Mouse (Mus musculus) layer of hippocampus, adult 8-10 months (tissue): ENCODE results near the gene Aptx. TPM values are rescaled to one million over a fixed set of nuclear protein-coding genes. Genes with fewer than 3 reads are reported as not detected.
A peak's percentile ranks its signal among the peaks of the same experiment; 100 is the strongest.

ENCODE experiments used
- DNase-seq, 2 experiments: peaks; one replicate each; pipeline ENCODE4 v3.0.0; 2022; ENCODE audit warnings: low spot score in 2 of 2
- total RNA-seq, 4 experiments: library from RNA; stranded (reverse); gene quantifications; 2 replicates each; pipeline ENCODE4 v1.2.4; 2022

Aptx gene
- total RNA-seq, result 10 to 100 TPM; 27.1 to 33.3 (median 31.9) TPM

DNA sequence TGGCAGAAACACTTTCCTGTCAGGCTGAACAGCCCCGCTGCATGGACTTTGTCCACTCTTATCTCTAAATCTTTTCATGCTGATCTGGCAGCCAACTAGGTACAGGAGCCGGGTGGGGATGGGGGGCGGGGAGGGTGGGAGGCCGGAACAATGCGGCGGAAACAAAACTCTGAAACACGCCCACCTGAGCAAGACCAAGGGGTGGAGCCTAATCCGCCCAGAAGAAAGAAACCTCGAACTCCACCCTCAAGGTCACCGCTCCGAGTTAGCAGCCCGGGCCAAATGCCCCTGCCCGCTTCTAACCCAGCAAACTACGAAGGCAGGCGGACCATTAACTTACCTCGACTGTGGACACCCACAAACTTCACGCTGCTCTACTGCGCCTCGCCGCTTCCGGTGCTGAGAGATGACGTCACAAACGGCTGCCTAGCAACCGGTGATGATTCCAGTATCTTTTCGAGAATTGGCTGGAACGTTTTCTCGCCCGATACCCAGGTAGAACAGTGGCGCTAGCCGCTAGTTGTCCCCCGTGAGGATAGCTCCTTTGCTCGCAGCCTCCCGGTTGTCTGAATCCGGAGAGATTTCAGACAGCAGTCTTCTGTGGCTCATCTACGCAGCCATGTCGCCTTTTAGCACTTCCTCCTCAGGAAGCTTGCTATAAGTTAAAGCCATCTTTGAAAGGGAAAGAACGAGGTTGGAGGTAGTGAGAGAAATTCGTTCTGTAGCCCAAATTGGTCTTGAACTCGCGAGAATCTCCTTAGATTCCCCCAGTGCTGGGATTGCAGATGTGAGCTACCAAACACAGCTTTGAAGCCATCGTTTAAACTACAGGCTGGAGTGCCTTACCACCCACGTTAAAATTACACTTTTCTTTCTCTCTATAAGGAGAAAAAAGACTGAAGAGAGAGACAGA is at the start of gene Aptx:
Aptx (minus strand) TSS at position 398 of the 913 bp plus-strand sequence.
- peak; percentile 95 to 98 for DNase-seq

DNA sequence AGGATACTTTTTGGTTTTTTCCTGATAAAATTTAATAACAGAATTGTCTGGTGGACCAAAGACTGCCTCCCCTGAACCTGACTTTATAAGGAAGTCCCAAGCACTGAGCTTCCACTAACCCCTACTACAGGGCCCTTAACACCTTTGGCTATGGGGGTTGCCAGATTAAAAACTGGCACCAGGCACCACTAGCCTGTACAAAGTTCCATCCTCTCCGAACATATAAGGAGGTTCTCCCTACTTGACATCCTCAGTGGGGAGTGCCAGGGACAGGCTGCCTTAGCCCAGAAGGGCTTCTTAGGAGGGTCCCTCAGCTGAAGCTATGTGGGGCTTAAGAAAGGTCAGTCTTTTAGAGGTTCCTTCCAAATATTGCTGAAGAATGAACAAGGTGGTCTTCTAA is 32.4 kb upstream of the Aptx start:
- DNase-seq, result no peak

GRCm38 (mm10) chr4:40731262-40731661 is 28.3 kb upstream of the Aptx start:
- no peak for DNase-seq

- DNase-seq, result no peak
Observed at GRCm38 (mm10) chr4:40727247-40727646, 24.3 kb upstream of the Aptx start.

DNA sequence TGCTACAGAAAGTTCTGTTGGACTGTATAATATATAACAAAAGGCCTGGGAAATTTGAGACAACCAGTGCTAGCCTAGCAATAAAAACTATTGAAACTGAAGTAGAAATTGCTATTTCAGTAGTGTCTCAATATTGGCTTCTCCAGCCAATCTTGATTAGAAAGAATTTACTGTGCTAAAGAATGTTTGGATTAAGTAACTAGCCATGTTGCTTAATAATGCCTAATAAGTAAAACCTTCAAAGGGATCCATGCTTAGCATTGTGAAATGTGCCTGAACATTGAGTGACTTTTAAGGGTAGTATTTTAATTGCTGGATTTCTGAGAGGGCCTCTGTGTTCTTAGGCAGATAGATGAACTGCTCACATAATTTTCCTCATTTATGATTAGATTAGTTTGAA is 22.6 kb upstream of the Aptx start:
- no peak for DNase-seq

DNA sequence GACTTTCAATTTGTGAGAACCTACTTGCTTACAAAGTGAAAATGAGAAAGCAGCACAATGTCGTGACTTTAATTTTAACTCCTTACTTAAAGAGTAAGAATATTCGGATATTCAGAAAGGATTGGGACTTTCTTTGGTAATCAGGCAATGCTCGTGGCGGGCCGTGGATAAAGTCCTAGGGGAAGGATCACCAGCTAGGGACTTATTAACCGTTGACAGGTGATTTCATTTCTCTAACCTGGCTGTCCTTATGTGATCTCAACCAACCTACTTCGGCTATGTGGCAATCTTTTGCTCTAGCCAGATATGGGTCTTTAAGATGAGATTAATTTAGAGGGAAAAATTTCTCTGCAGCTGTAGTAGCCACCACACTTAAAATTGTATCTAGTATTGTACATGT is 22.1 kb upstream of the Aptx start:
- no peak for DNase-seq

GRCm38 (mm10) chr4:40722687-40723460 is 19.9 kb upstream of the Aptx start:
- DNase-seq, result peak in 1 of 2 experiments; percentile 78

DNA sequence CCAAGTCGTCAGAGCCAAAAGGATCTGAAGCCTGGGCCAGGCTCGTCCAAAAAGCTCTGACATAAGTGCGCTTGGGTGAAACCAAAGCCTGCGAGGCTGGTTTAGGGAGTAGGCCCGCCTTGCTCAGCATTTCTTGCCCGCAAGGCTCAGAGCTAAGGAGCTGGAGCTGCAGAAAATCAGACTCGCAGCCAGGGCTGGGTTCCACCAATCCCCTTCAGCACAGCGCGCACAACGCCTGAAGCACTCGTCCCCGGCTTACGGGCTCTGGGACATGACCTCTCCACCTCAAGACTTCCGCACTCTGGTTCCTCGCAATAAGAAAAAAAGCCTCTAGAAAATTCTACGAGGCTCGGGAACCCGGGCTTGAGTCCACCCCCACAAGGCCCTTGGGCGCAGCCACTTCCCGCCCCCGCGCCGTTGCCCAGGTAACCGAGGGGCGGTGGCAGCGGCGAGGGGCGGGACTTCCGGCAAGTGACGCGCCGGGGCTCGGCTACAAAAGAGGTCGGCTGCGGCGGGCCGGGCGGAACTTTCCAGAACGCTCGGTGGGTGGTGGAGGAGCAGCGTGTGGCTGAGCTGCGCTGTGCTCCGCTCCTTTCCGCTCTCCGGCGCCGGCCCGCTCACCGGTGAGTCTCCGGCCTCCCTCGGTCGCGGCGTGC is 19.1 kb upstream of the Aptx start, which contains the start of gene Dnaja1:
Dnaja1 (plus strand) TSS at position 140 of the 656 bp plus-strand sequence.
- peak; percentile 91 to 96 for DNase-seq

DNA sequence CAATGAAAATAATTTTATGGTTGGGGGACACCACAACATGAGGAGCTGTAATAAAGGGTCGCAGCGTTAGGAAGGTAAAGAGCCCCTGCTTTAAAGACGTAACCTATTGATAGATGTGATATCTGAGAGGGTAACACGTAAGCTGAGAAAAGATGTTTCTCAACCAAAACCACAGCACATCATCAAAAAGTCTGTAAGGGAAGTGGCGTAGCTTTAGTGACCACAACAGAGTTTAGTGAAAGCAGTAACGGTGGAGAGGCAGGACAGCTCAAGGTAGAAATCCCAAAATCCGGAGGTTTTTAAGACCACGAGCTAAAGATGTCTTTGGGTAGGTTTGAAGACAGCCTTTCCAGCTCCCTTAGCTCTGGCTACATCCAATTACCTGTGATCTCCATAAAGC is 17.9 kb upstream of the Aptx start:
- DNase-seq, result no peak

DNA sequence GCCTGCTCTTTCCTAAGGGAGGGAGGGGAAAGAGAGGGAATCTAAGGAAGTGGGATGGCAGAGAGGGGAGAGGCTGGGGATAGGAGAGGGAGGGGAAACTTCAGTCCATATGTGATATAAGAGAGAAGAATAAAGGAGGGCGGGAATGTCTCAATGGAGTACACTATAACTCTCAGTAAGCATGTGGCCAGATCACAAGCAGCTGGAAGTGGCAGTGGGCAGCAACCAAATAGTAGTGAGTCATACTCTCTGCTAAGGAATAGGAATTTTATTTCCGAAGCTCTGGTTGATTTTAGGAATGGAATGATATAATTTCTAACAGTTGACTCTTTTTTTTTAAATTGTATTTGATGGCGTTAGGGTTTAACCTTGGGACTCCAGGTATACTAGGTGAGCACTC is 14.1 kb upstream of the Aptx start:
- no peak for DNase-seq

DNA sequence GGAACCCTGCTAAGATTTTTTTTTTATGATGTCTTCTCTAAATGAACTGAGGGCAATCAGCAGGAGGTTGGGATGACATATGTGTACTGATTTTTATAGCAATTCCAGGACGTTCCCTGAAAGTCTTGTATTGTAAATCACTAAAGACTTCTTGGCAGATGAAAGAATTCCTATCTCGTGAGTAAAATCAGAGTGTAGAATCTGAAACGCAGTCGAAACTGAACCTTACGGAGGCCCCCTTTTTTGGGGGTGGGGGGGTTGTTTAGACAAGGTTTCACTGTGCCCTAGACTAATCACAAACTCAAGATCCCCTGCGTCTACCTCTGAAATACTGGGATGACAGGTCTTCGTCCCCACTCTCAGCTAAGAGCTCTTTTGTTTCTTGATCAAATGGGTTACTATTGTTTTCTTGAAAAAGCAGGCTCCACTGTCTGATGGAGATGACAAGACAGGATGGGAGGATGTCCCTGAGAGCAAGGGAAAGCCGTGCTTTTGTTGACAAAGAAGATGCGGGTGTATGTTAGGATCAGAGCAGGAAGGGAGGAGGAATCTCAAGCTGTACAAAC is 799 bp upstream of the Aptx start:
- no peak for DNase-seq

- DNase-seq, result no peak
Observed at GRCm38 (mm10) chr4:40701796-40702195, 1.2 kb downstream of the Aptx start.

DNA sequence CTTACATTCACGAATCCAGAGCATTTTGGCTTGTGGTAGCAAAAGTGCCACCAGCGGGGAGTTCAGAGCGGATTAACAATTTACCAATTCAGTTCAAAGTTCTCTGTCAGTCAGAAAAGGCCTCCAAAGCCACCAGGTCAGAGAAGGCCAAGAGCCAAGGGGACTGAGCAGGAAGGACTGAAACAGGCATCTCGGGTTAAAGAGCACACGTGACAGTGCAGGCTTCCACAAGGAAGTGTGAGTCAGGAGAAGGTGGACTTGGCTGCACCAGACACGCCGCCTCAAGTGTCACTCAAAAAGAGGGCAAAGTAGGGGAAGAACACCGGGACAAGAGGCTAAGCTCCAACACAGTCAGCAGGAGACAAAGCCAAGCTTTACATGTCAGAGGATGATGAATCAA is 2.8 kb downstream of the Aptx start:
- DNase-seq, result no peak

GRCm38 (mm10) chr4:40697059-40697458 is 5.9 kb downstream of the Aptx start:
- DNase-seq, result no peak

- DNase-seq, result no peak
Observed at GRCm38 (mm10) chr4:40691100-40691499, 11.9 kb downstream of the Aptx start.

GRCm38 (mm10) chr4:40683306-40683705 is 19.7 kb downstream of the Aptx start:
- DNase-seq, result no peak

DNA sequence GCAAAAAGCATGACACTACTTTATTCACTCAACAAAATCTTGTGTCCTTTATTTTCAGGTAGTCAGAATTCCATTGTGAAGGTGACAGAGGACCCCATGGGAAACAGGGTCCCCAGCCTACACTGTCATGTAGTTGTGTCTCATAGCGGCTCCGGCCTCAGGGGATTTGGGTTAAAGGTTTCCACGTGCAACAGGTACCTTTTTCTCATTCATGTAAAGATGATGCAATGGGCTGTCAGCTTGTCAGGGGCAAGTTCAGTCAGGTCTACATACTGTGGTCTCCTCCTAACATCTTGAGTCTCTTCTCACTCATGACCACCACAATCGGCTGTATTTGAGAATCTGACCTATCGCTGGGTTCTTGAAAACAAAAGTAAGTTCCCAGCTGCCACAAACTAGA is 20.6 kb downstream of the Aptx start:
- no peak for DNase-seq

GRCm38 (mm10) chr4:40681908-40682307 is 21.1 kb downstream of the Aptx start:
- DNase-seq, result peak; percentile 31 to 78

DNA sequence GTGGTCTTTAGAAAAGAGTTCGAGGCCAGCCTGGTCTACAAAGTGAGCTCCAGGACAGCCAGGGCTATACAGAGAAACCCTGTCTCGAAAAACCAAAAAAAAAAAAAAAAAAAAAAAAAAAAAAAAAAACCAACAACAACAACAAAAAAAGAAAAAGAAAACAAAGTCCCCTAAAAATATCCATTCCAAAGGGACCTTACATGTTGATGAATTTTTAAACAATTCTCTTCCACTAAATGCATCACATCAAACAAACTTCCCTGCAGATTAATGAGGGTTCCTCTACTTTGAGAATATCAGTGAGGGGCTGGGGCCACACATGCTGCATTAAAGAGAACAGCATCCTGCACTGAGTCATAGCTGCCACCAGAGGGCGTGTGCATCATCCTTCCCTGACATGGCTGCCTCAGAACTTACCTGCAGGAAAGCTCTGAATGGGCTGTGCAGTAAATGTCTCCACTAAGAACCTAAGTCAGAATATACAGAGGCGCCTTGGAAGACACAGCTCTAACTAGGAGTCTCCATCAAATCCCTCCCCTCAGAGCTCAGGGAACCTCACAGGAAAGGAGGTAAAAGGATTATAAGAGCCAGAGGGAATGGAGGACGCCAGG is 22.6 kb downstream of the Aptx start:
- DNase-seq, result no peak

DNA sequence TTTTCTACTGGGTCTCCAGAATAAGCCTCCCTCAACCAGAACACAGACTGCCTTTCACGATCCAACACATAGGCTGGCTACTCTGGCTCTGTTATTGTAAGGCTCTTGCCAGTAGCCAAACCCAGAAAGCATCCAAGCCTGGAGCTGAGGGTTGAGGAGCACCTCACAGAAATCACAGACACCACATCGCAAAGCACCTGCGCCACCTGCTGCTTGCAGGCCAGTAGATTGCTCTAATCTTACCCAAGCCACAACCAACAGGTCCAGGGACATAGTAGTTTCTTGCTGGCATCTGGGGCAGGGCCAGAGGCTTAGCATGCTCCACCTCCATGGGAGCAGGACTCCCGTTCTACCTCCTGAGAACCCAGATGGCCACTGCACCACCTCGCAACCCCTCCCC is 25.9 kb downstream of the Aptx start:
- peak in 1 of 2 experiments; percentile 23 for DNase-seq

- DNase-seq, result no peak
Observed at GRCm38 (mm10) chr4:40676338-40676737, 26.7 kb downstream of the Aptx start.
